Mouse (Mus musculus): ENCODE data around the gene Ank3.

Ank3 gene

DNA sequence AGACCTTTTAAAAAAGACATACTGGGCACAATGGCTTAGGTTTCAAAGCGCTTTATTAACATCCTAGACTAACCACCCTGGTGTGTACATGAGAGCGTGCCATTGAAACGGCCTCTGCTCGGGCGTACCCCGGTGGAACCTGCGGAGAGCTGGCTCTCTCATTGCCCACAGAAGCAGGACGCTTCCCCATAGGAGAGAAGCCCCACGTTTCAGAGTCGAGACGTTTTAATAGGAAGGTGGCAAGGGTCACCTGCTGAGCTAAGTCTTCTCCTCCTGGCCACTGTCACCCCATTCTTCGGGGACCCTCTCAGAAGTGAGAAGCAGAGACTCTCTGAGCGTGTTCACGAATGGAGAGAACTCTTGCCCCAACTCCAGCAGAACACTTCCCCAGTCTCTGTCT is 526.3 kb downstream of the Ank3 start:
- DNase-seq (ENCODE audit: inconsistent ontology term): no peak

GRCm38 (mm10) chr10:69925285-69926157 is 526.9 kb downstream of the Ank3 start:
- peak; percentile 35 for DNase-seq (ENCODE audit: inconsistent ontology term)

- DNase-seq (ENCODE audit: inconsistent ontology term): peak; percentile 67
Measured at GRCm38 (mm10) chr10:69926158-69926882, 527.7 kb downstream of the Ank3 start.

DNA sequence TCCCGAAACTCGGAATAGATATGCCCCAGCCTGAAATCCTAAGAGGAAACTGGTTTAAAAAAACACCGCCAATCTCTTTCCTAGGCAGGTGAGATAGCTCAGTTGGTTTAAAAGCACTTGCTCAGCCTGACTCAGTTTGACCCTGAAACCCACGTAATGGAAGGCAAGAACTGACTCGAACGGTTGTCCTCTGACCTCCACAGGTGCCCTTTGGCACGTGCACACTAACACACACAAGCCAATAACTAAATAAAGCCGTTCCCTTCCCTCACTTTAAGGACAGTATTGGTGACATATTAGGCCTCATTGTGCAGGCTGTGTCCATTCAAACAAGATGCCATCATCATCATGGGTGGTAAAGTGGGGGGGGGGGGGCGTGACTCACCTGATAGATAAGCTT is 528.4 kb downstream of the Ank3 start:
- DNase-seq (ENCODE audit: inconsistent ontology term): no peak

DNA sequence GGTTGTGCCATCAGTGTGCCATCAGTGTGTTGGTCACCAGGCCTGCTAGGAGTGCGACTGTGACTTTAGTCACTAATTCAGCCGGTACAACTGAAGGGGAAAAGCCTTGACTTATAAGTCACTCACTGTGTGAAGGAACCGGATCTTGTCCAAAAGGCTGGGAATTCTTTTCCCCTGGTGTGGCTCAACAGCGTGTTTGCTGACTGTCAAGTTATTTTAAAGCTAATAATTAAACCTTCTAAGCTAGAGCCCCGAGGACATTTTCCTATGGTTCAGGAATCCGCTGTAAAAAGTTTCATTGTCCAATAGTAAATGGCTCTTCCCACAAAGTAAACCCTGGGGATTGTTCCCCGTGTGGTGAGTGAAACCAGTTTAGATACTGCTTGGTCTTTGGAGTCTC is 529.8 kb downstream of the Ank3 start:
- no peak for DNase-seq (ENCODE audit: inconsistent ontology term)

DNA sequence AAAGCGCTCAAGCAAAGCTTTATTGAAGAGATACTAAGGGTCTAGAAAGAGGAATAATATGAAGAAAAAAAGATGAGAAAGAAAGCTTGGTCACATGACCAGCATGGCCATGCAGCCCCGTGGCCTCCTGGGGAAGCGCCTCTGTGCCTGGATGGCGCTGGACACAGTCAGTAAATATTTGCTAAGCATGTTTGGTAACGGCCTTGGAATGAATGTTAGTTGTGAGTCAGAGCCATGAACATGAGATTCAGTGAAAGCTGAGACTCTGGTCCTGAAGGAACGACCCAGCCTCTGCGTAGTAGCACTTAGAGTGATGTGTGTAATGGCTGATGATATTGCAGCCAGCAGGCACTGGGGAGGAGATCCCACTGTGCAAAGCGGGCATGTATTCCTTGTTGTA is 531.9 kb downstream of the Ank3 start:
- DNase-seq (ENCODE audit: inconsistent ontology term): no peak

GRCm38 (mm10) chr10:69936443-69937067 is 538.0 kb downstream of the Ank3 start:
- DNase-seq (ENCODE audit: inconsistent ontology term): no peak

GRCm38 (mm10) chr10:69937291-69937921 is 538.8 kb downstream of the Ank3 start:
- no peak for DNase-seq (ENCODE audit: inconsistent ontology term)

DNA sequence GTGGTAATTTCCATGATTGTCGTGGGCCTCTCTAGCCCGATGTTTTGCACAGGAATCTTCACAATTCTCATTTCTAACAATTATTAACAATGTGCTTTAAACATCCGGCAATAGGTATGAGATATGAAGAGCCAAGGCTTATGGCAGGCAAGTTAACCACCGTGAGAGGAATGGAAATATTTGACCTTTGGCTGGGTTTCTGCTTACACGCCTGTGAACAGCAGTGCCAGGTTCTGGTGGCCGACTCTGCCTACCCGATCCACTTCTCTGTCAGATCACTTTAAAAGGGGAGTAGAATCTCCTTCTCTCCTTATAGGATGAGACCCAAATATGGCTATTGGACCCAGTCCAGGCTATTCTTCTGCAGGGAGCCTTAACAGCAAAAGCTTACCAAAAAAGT is 540.6 kb downstream of the Ank3 start:
- DNase-seq (ENCODE audit: inconsistent ontology term): no peak

GRCm38 (mm10) chr10:69939966-69940365 is 541.4 kb downstream of the Ank3 start:
- no peak for DNase-seq (ENCODE audit: inconsistent ontology term)

- DNase-seq (ENCODE audit: inconsistent ontology term): no peak
Measured at GRCm38 (mm10) chr10:69941001-69941400, 542.4 kb downstream of the Ank3 start.

- no peak for DNase-seq (ENCODE audit: inconsistent ontology term)
Measured at GRCm38 (mm10) chr10:69944845-69945244, 546.3 kb downstream of the Ank3 start.

- DNase-seq (ENCODE audit: inconsistent ontology term): no peak
Measured at GRCm38 (mm10) chr10:69945870-69946269, 547.3 kb downstream of the Ank3 start.

DNA sequence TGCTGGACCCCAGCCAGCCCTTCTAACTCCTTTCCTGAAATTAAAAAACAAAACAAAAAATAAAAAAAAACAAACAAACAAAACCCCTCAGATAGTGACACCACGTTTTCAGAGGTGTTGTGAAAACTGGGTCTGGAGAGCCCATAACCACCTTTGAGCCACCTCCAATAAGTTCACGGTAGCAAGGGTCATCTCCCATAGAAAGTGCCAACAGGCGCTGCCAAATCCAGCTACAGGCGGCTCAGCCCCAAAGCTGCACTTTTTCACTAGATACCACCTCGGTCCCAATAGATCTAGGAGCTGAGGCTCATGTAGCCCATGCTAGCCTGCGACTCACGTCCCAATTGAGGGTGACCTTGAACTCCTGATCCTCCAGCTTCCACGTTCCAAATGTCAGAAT is 547.7 kb downstream of the Ank3 start:
- no peak for DNase-seq (ENCODE audit: inconsistent ontology term)

GRCm38 (mm10) chr10:69947093-69947492 is 548.5 kb downstream of the Ank3 start:
- DNase-seq (ENCODE audit: inconsistent ontology term): no peak

DNA sequence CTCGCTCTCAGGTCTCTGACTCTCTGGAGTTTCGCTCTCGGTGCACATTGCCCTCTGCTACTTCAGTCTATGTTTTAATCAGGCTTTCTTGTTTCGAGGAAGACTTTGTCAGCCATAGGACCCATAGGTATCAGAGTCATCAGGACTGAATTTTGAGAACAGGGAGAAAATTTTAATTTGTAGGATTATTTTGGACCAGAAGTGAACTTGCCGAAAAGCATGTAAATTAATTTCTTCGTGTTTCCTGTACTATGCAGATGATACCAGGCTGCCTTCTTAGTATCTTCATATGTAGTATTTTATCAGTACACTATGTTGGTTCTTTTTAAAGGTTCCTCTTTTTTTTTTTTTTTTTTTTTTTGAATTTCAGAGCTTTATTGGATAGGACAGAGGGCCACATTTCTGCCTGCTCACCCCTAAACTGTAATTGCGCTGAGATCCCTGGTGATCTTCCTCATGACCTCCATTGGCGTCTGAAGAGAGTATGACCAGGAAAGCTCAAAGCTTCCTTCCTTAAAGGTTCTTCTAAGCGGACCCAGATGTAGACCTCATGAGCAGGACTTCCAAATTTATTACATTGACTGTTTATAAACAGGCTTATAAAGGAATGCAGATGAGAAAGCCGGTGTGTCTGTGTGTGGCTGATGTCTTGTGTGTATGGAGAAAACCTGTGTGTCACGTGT is 551.8 kb downstream of the Ank3 start:
- DNase-seq (ENCODE audit: inconsistent ontology term): no peak

GRCm38 (mm10) chr10:69950919-69951236 is 552.3 kb downstream of the Ank3 start:
- DNase-seq (ENCODE audit: inconsistent ontology term): no peak

- no peak for DNase-seq (ENCODE audit: inconsistent ontology term)
Measured at GRCm38 (mm10) chr10:69951426-69951825, 552.9 kb downstream of the Ank3 start.

GRCm38 (mm10) chr10:69952316-69952715 is 553.7 kb downstream of the Ank3 start:
- no peak for DNase-seq (ENCODE audit: inconsistent ontology term)

DNA sequence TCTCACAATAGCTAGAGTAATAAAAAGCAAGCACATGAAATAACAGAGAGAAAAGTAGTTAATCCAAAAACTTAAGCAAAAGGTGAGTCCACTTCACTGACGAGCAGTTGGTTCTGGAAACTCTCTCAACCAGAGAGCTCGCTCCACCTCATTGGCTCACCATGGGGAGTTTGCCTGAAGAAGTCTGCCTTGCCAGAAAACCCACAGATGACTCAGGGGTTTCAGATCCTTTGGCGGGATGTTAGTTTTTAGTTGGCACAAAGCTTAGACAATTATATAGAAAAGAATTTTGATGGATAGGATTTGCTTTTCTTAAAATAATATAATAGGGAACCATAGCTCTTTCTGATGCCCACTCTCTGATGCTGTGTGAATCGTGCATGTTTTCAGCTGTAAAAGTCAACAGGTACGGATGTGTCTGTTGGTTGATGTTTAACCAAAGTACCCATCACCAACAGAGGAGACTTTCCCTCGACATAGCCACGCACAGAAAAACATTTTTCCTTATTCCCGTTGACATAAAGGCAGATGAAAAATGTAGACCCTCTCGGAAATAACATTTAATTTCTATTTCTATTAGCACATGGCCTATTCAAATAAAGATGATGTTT is 556.2 kb downstream of the Ank3 start:
- DNase-seq (ENCODE audit: inconsistent ontology term): peak; percentile 17

GRCm38 (mm10) chr10:69962226-69962625 is 563.7 kb downstream of the Ank3 start:
- no peak for DNase-seq (ENCODE audit: inconsistent ontology term)
